Mouse (Mus musculus) T-cell, adult 66 days (primary cell): Measurements from ENCODE around the gene Clic1. TPM values are rescaled to one million over a fixed set of nuclear protein-coding genes. Genes with fewer than 3 reads are reported as not detected.

Experiments used
- total RNA-seq, 2 experiments: library from RNA; stranded (reverse); gene quantifications; 3 replicates in 1 of 2; 4 replicates in 1 of 2; pipeline ENCODE4 v1.2.4; 2023

Gene Clic1
- total RNA-seq, 2 experiments from 2014 or later = 161 to 180 TPM

Other genes starting within 250 kb of the Clic1 start
- not detected for gene Cyp21a1, start 245.4 kb upstream of the Clic1 start, total RNA-seq
- gene Stk19, start 213.0 kb upstream of the Clic1 start, total RNA-seq = 10 to 100 TPM; 57.0 to 64.6 TPM
- 10 to 100 TPM; 74.3 to 76.9 TPM for gene Dxo, start 212.9 kb upstream of the Clic1 start, total RNA-seq
- gene Skiv2l, start 199.8 kb upstream of the Clic1 start, total RNA-seq = 100 to 1,000 TPM; 102 to 116 TPM
- gene Nelfe, start 199.6 kb upstream of the Clic1 start, total RNA-seq = 10 to 100 TPM; 29.5 to 31.1 TPM
- under 1 TPM in 1 of 2 experiments, not detected in 1; 0.38 TPM for gene Cfb, start 187.4 kb upstream of the Clic1 start, total RNA-seq
- 1 to 10 TPM; 4.7 to 5.7 TPM for gene Zbtb12, start 170.5 kb upstream of the Clic1 start, total RNA-seq
- gene Gm20547, start 167.9 kb upstream of the Clic1 start, total RNA-seq = not detected
- 1 to 10 TPM in 1 of 2 experiments, under 1 TPM in 1; 0.35 to 2.6 TPM for gene C2, start 151.7 kb upstream of the Clic1 start, total RNA-seq
- gene Ehmt2, start 151.5 kb upstream of the Clic1 start, total RNA-seq = 100 to 1,000 TPM; 127 to 138 TPM
- gene Slc44a4, start 135.5 kb upstream of the Clic1 start, total RNA-seq = not detected
- 10 to 100 TPM; 43.5 to 54.2 TPM for gene Neu1, start 118.7 kb upstream of the Clic1 start, total RNA-seq
- 10 to 100 TPM; 10.4 to 11.9 TPM for gene Hspa1b, start 90.7 kb upstream of the Clic1 start, total RNA-seq
- gene Gm20481, start 80.1 kb upstream of the Clic1 start, total RNA-seq = not detected
- gene Hspa1a, start 77.8 kb upstream of the Clic1 start, total RNA-seq = 1 to 10 TPM; 3.2 to 3.6 TPM
- not detected for gene Hspa1l, start 77.3 kb upstream of the Clic1 start, total RNA-seq
- 10 to 100 TPM; 31.7 to 37.8 TPM for gene Lsm2, start 68.1 kb upstream of the Clic1 start, total RNA-seq
- gene Vars, start 49.0 kb upstream of the Clic1 start, total RNA-seq = 100 to 1,000 TPM; 113 to 115 TPM
- under 1 TPM; 0.47 to 0.52 TPM for gene Vwa7, start 33.4 kb upstream of the Clic1 start, total RNA-seq
- 1 to 10 TPM in 1 of 2 experiments, not detected in 1; 2.3 TPM for gene Sapcd1, start 21.9 kb upstream of the Clic1 start, total RNA-seq
- 1 to 10 TPM; 2.0 to 3.3 TPM for gene Msh5, start 3.2 kb upstream of the Clic1 start, total RNA-seq
- 1 to 10 TPM in 1 of 2 experiments, under 1 TPM in 1; 0.86 to 4.1 TPM for gene Ddah2, start 9.1 kb downstream of the Clic1 start, total RNA-seq
- not detected for gene Ly6g6c, start 15.4 kb downstream of the Clic1 start, total RNA-seq
- gene Mpig6b, start 16.2 kb downstream of the Clic1 start, total RNA-seq = not detected
- not detected for gene Ly6g6e, start 26.9 kb downstream of the Clic1 start, total RNA-seq
- not detected for gene Ly6g6d, start 28.1 kb downstream of the Clic1 start, total RNA-seq
- gene Ly6g6f, start 35.6 kb downstream of the Clic1 start, total RNA-seq = not detected
- gene Abhd16a, start 39.3 kb downstream of the Clic1 start, total RNA-seq = 10 to 100 TPM; 73.4 to 81.3 TPM
- not detected for gene Ly6g5c, start 58.3 kb downstream of the Clic1 start, total RNA-seq
- gene Ly6g5b, start 65.5 kb downstream of the Clic1 start, total RNA-seq = 1 to 10 TPM; 2.7 to 5.4 TPM
- gene Gpank1, start 71.5 kb downstream of the Clic1 start, total RNA-seq = 10 to 100 TPM; 33.5 to 34.9 TPM
- gene Csnk2b, start 72.1 kb downstream of the Clic1 start, total RNA-seq = 100 to 1,000 TPM; 152 to 162 TPM
- gene D17H6S53E, start 76.4 kb downstream of the Clic1 start, total RNA-seq = 10 to 100 TPM; 26.0 to 26.8 TPM
- 1 to 10 TPM in 1 of 2 experiments, under 1 TPM in 1; 0.55 to 1.7 TPM for gene Apom, start 82.1 kb downstream of the Clic1 start, total RNA-seq
- 100 to 1,000 TPM; 403 to 408 TPM for gene Bag6, start 85.2 kb downstream of the Clic1 start, total RNA-seq
- 100 to 1,000 TPM; 299 to 313 TPM for gene Prrc2a, start 114.9 kb downstream of the Clic1 start, total RNA-seq
- gene Aif1, start 126.1 kb downstream of the Clic1 start, total RNA-seq = 1 to 10 TPM; 1.2 to 2.0 TPM
- gene Lst1, start 138.5 kb downstream of the Clic1 start, total RNA-seq = 1 to 10 TPM; 4.5 to 8.7 TPM
- gene Ltb, start 144.5 kb downstream of the Clic1 start, total RNA-seq = 100 to 1,000 TPM; 598 to 633 TPM
- 10 to 100 TPM; 17.7 to 18.6 TPM for gene Tnf, start 152.0 kb downstream of the Clic1 start, total RNA-seq
- 10 to 100 TPM; 14.1 to 17.3 TPM for gene Lta, start 155.4 kb downstream of the Clic1 start, total RNA-seq
- gene Gm16181, start 170.9 kb downstream of the Clic1 start, total RNA-seq = not detected
- gene Atp6v1g2, start 183.7 kb downstream of the Clic1 start, total RNA-seq = 1 to 10 TPM; 2.8 to 3.1 TPM
- gene Nfkbil1, start 185.8 kb downstream of the Clic1 start, total RNA-seq = 10 to 100 TPM; 15.8 to 16.0 TPM
- 100 to 1,000 TPM; 432 to 439 TPM for gene Ddx39b, start 191.8 kb downstream of the Clic1 start, total RNA-seq
- gene H2-D1, start 212.8 kb downstream of the Clic1 start, total RNA-seq = 1,000 to 10,000 TPM; 2,662 to 2,726 TPM